ENCODE assay signal across 29 mouse cellular contexts in genomic region chr2:59493445-59494085, GRCm38 (mm10). TPM values are rescaled to one million over a fixed set of nuclear protein-coding genes. Genes with fewer than 3 reads are reported as not detected.
DNase-seq lines count a peak whose midpoint lies in the region; ATAC-seq lines count a peak whose summit lies in the region.
"Had no signal": no experiment of that assay in that cellular context is flagged by ENCODE, and none has a peak within 500 bp of the region (broad histone marks: within the 10 kb centered on the region; RNA-seq: fewer than 3 reads in every experiment).

No protein-coding gene starts in this region.

- no peak overlapping the region for H3K9ac ChIP-seq in forebrain, embryonic 14.5 days (ENCODE audit: low read length)
- no peak overlapping the region for H3K9ac ChIP-seq in forebrain, embryonic 16.5 days (replicated peaks; ENCODE audit: low read depth, low read length)
- no peak overlapping the region for H3K9ac ChIP-seq in embryonic facial prominence, embryonic 12.5 days
- H3K9ac ChIP-seq: forebrain, embryonic 12.5 days; hindbrain, embryonic 14.5 days; liver, embryonic 14.5 days; lung, embryonic 15.5 days; stomach, embryonic 15.5 days had no signal

- 6% methylated on average over 13 of the region's 13 CpGs for WGBS in forebrain, embryonic 14.5 days
- WGBS in forebrain, embryonic 16.5 days: 6% methylated on average over 13 of the region's 13 CpGs
- WGBS in embryonic facial prominence, embryonic 12.5 days: 19% methylated on average over 13 of the region's 13 CpGs

- H3K4me3 ChIP-seq in forebrain, embryonic 14.5 days (ENCODE audit: low read depth, low read length): no peak overlapping the region
- no peak overlapping the region for H3K4me3 ChIP-seq in forebrain, embryonic 16.5 days (replicated peaks; ENCODE audit: low read length)
- no peak overlapping the region for H3K4me3 ChIP-seq in embryonic facial prominence, embryonic 12.5 days
- H3K4me3 ChIP-seq: forebrain, embryonic 12.5 days; lung, embryonic 15.5 days; stomach, embryonic 15.5 days had no signal

- H3K36me3 ChIP-seq in forebrain, embryonic 14.5 days (ENCODE audit: control insufficient read depth, insufficient read depth, low read length): no peaks in the 10 kb centered on the region
- H3K36me3 ChIP-seq in forebrain, embryonic 16.5 days (ENCODE audit: control insufficient read depth, insufficient read depth): no peaks in the 10 kb centered on the region
- no peaks in the 10 kb centered on the region for H3K36me3 ChIP-seq in embryonic facial prominence, embryonic 12.5 days
- H3K36me3 ChIP-seq: forebrain, embryonic 12.5 days; lung, embryonic 15.5 days; stomach, embryonic 15.5 days had no signal

- H3K9me3 ChIP-seq in forebrain, embryonic 14.5 days (replicated peaks; ENCODE audit: control insufficient read depth, low read length): no peaks in the 10 kb centered on the region
- no peaks in the 10 kb centered on the region for H3K9me3 ChIP-seq in forebrain, embryonic 16.5 days (ENCODE audit: control insufficient read depth, low read length)
- no peaks in the 10 kb centered on the region for H3K9me3 ChIP-seq in embryonic facial prominence, embryonic 12.5 days
- H3K9me3 ChIP-seq: forebrain, embryonic 12.5 days; lung, embryonic 15.5 days; stomach, embryonic 15.5 days had no signal

- H3K27me3 ChIP-seq in forebrain, embryonic 14.5 days (replicated peaks; ENCODE audit: control insufficient read depth, insufficient read depth, low read length): no peaks in the 10 kb centered on the region
- no peaks in the 10 kb centered on the region; the same call in 1 of the 2 replicates for H3K27me3 ChIP-seq in forebrain, embryonic 16.5 days (replicated peaks; ENCODE audit: control insufficient read depth, insufficient read depth, low read length)
- no peaks in the 10 kb centered on the region for H3K27me3 ChIP-seq in embryonic facial prominence, embryonic 12.5 days
- H3K27me3 ChIP-seq: lung, embryonic 15.5 days; stomach, embryonic 15.5 days had no signal

- H3K4me1 ChIP-seq in forebrain, embryonic 14.5 days (ENCODE audit: control insufficient read depth, insufficient read depth, low read length): peaks cover 7% of the 10 kb centered on the region; the same call in 1 of the 2 replicates
- peaks cover 5% of the 10 kb centered on the region for H3K4me1 ChIP-seq in forebrain, embryonic 16.5 days (replicated peaks; ENCODE audit: control insufficient read depth, insufficient read depth, low read length)
- no peaks in the 10 kb centered on the region for H3K4me1 ChIP-seq in embryonic facial prominence, embryonic 12.5 days
- H3K4me1 ChIP-seq: stomach, embryonic 15.5 days had no signal

- no peak overlapping the region for H3K27ac ChIP-seq in forebrain, embryonic 14.5 days (ENCODE audit: low read depth, low read length)
- no peak overlapping the region for H3K27ac ChIP-seq in forebrain, embryonic 16.5 days (ENCODE audit: low read length)
- H3K27ac ChIP-seq in embryonic facial prominence, embryonic 12.5 days: 0 out of 2 replicates have a peak overlapping the region, but pooled peaks have one; percentile 30
- H3K27ac ChIP-seq: forebrain, embryonic 12.5 days; hindbrain, embryonic 14.5 days; liver, embryonic 14.5 days; lung, embryonic 15.5 days; stomach, embryonic 15.5 days had no signal

- ATAC-seq in forebrain, embryonic 14.5 days: peak; percentile 63
- ATAC-seq in forebrain, embryonic 16.5 days: no peak
- no peak for ATAC-seq in embryonic facial prominence, embryonic 12.5 days (ENCODE audit: insufficient number of reproducible peaks, insufficient read depth, low FRiP score, low TSS enrichment)
- no peak for ATAC-seq in megakaryocyte-erythroid progenitor cell, adult 5-6 weeks (replicated peaks; ENCODE audit: low FRiP score, low TSS enrichment, poor library complexity, severe bottlenecking)
- ATAC-seq: Patski had no signal

- 0 out of 2 replicates have a peak overlapping the region, but pooled peaks have one; percentile 2 for H3K4me2 ChIP-seq in forebrain, embryonic 14.5 days (ENCODE audit: low read length)
- no peak overlapping the region for H3K4me2 ChIP-seq in forebrain, embryonic 16.5 days (ENCODE audit: low read length)
- H3K4me2 ChIP-seq in embryonic facial prominence, embryonic 12.5 days (replicated peaks): no peak overlapping the region
- H3K4me2 ChIP-seq: forebrain, embryonic 12.5 days; hindbrain, embryonic 14.5 days; lung, embryonic 15.5 days; midbrain, embryonic 11.5 days; stomach, embryonic 15.5 days had no signal

- DNase-seq in forebrain, embryonic 14.5 days (ENCODE audit: low spot score): peak; percentile 67
- DNase-seq in Muller cell, postnatal 12 days (ENCODE audit: inconsistent ontology term): peak; percentile 96
- DNase-seq in retina, postnatal 1 day: peak; percentile 92
- DNase-seq in frontal cortex, adult 2 months (ENCODE audit: extremely low spot score in 1 of 2, low spot score in 1 of 2): no peak
- DNase-seq: adrenal gland, adult 2 months; cerebellum, adult 11-12 months; cerebellum, postnatal 10 days; gastrocnemius, postnatal 36 days; heart, postnatal 36 days; kidney, adult 8-10 months; kidney, postnatal 25 days; layer of hippocampus, postnatal 36 days had no signal

RNA-seq across cellular contexts. Expression of gene Dapl1, which starts 9.1 kb away (rescaled TPM):
- polyA plus RNA-seq in forebrain, embryonic 14.5 days (2014; fragmentation: Nextera tagmentation; extraction: Ambion mirVana): 0.66 and 1.3 TPM in 2 replicates
- 0.47 TPM in 1 of 2 replicates, not detected in the other for polyA plus RNA-seq in forebrain, embryonic 16.5 days (2015; fragmentation: Nextera tagmentation; extraction: Ambion mirVana)
- 13.9 and 16.9 TPM in 2 replicates for polyA plus RNA-seq in embryonic facial prominence, embryonic 12.5 days (2016; fragmentation: Nextera tagmentation; extraction: Ambion mirVana)
- total RNA-seq in megakaryocyte-erythroid progenitor cell, adult 5-6 weeks (2014; fragmentation: Nextera tagmentation): not detected in 2 replicates
- not detected in 2 replicates for total RNA-seq in megakaryocyte-erythroid progenitor cell, adult 5-6 weeks (2017)
- 1.7 and 2.3 TPM in 2 replicates for polyA plus RNA-seq in frontal cortex, adult 2 months (2012; rRNA removed)
- total RNA-seq: adrenal gland, adult 2 months; adrenal gland, postnatal 4 days; ES-E14; gastrocnemius, adult 18-20 months; gastrocnemius, postnatal 36 days; heart, adult 8-10 months; heart, postnatal 36 days; layer of hippocampus, postnatal 36 days; midbrain, postnatal 0 days had no signal
- polyA plus RNA-seq: adrenal gland, adult 2 months; hindbrain, embryonic 14.5 days; intestine, embryonic 14.5 days; liver, embryonic 14.5 days; neural tube, embryonic 14.5 days; Patski had no signal

Comparison
In these comparisons a context has a peak if more than half of its experiments do, and no peak if none do; other contexts are left out.
1. DNase-seq: peak in forebrain, embryonic 14.5 days (single experiment), Muller cell, postnatal 12 days (single experiment) and retina, postnatal 1 day (single experiment); none in frontal cortex, adult 2 months (0 of 2).